Mouse (Mus musculus) regulatory T cell (primary cell): ENCODE data around the gene Tomm20.

Source experiments
- in situ Hi-C: fragments of 300-600 bp; cut with MboI, MseI; formaldehyde crosslinking; loops from one replicate; pipeline ENCODE4 v1.15.1; 2025; ENCODE audit warnings: high pct_unique_total_duplicates

Tomm20 gene

GRCm38 (mm10) chr8:126886741-126887638 is 58.7 kb downstream of the Tomm20 start:
- in situ Hi-C loops, result no loop called here

DNA sequence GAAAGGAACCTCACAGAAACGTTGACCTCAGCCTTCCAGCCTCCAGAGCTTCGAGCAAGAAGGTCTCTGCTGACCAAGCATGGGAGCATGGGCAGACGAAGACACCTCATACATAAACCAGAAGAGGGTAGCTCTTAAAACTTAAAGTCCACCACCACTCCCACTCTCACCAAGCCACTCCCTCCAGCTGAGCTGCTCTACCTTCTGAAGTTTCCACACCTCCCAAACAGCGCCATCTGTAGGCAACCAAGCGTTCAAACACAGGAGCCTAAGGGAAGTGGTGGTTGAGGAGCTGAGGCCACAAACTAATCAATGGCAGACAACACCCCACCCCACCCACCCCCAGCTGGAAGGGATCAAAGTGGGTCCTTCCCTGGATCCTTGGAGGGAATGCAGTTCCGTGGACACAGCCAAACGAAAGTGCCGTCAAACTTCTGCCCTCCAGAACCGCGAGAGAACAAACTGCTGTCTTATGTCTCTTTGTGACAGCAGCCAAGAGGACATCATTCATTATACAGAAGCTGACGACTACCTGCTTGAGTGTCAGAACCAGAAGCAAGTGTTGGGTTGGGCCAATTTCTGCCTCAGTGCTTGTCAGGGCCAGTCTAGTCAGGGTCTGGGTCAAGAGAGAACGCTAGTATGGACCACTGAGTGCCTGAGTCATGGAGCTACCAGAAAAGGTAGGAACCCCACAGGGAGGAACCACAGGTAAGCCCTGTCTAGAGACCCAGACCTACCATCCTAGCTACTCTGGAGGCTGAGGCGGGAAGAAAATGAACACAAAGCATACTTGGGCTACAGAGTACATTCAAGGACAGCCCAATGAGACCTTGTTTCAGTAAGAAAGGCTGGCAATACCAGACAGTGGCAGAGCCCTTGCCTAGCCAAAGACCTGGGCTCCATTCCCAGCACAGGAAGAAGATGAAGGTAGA is 59.8 kb downstream of the Tomm20 start:
- in situ Hi-C loops, result no loop called here

GRCm38 (mm10) chr8:126884202-126884926 is 61.3 kb downstream of the Tomm20 start:
- in situ Hi-C loops, result loop anchor here (5.0 kb wide), 1 partner anchor 37 kb away; no protein-coding TSS in a partner anchor

DNA sequence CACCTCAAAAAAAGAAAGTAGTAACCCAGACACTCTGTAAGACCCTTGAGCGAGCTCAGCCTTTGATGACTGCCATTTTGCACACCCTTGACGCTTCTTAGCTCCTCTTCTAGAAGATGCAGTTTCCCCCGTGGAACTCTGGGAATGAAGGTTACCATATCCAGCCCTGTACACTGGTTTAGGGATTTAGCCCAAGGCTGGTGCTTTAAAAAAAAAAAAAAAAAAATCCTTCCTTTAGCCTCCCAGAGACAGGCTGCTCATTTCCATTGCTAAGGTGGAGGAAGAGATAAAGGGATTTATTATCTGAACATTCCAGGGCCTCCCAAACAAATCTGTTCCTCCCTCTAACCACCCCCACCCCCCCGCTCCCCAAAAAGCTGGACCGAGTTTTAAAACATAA is 61.9 kb downstream of the Tomm20 start:
- in situ Hi-C loops, result loop anchor here (5.0 kb wide), 1 partner anchor 36 kb away; no protein-coding TSS in a partner anchor

GRCm38 (mm10) chr8:126882586-126882985 is 63.1 kb downstream of the Tomm20 start:
- in situ Hi-C loops, result loop anchor here (5.0 kb wide), 1 partner anchor 35 kb away; no protein-coding TSS in a partner anchor

- in situ Hi-C loops, result loop anchor here (5.0 kb wide), 1 partner anchor 34 kb away; no protein-coding TSS in a partner anchor
These were observed 64.0 kb downstream of the Tomm20 start for GRCm38 (mm10) chr8:126881641-126882140.
